Mouse (Mus musculus) thymus, postnatal 4 days (tissue): Measurements from ENCODE around the gene Xrcc1.

Experiments used
- DNase-seq: peaks from one replicate; pipeline ENCODE4 v3.0.0; 2021

Xrcc1 gene

GRCm38 (mm10) chr7:24529580-24529979, 16.5 kb upstream of the Xrcc1 start:
- DNase-seq, result peak; percentile 31

- DNase-seq, result peak; percentile 99
These were observed 15.8 kb upstream of the Xrcc1 start, which contains the start of gene Irgq for GRCm38 (mm10) chr7:24530062-24530931. TSS of gene Irgq (plus strand) at chr7:24530689.

GRCm38 (mm10) chr7:24531211-24531971, 14.7 kb upstream of the Xrcc1 start:
- peak; percentile 86 for DNase-seq

GRCm38 (mm10) chr7:24533031-24533571, 13.0 kb upstream of the Xrcc1 start:
- no peak for DNase-seq

- DNase-seq, result no peak
These were observed 12.3 kb upstream of the Xrcc1 start for GRCm38 (mm10) chr7:24533806-24534205.

GRCm38 (mm10) chr7:24534301-24534700, 11.8 kb upstream of the Xrcc1 start:
- DNase-seq, result no peak

- no peak for DNase-seq
These were observed 9.0 kb upstream of the Xrcc1 start for GRCm38 (mm10) chr7:24537081-24537480.

GRCm38 (mm10) chr7:24537591-24537990, 8.5 kb upstream of the Xrcc1 start:
- DNase-seq, result no peak

GRCm38 (mm10) chr7:24538154-24538553, 7.9 kb upstream of the Xrcc1 start:
- no peak for DNase-seq

- no peak for DNase-seq
These were observed 7.4 kb upstream of the Xrcc1 start for GRCm38 (mm10) chr7:24538701-24539100.

- no peak for DNase-seq
These were observed 6.4 kb upstream of the Xrcc1 start for GRCm38 (mm10) chr7:24539686-24540085.

GRCm38 (mm10) chr7:24544506-24544905, 1.6 kb upstream of the Xrcc1 start:
- no peak for DNase-seq

- DNase-seq, result peak; percentile 99
These were observed 723 bp downstream of the Xrcc1 start for GRCm38 (mm10) chr7:24546634-24547389.

GRCm38 (mm10) chr7:24547534-24548036, 1.5 kb downstream of the Xrcc1 start:
- DNase-seq, result no peak

- DNase-seq, result no peak
These were observed 6.1 kb downstream of the Xrcc1 start for GRCm38 (mm10) chr7:24551985-24552759.

GRCm38 (mm10) chr7:24555786-24556185, 9.7 kb downstream of the Xrcc1 start:
- no peak for DNase-seq

- DNase-seq, result no peak
These were observed 15.4 kb downstream of the Xrcc1 start for GRCm38 (mm10) chr7:24561450-24561849.

- no peak for DNase-seq
These were observed 17.2 kb downstream of the Xrcc1 start for GRCm38 (mm10) chr7:24563191-24563836.

- DNase-seq, result no peak
These were observed 17.7 kb downstream of the Xrcc1 start for GRCm38 (mm10) chr7:24563837-24564206.

- DNase-seq, result peak; percentile 92
These were observed 18.6 kb downstream of the Xrcc1 start for GRCm38 (mm10) chr7:24564607-24565265.

- DNase-seq, result no peak
These were observed 19.5 kb downstream of the Xrcc1 start for GRCm38 (mm10) chr7:24565627-24566026.
